Mouse (Mus musculus): ENCODE results near the gene Pex11g. TPM values are rescaled to one million over a fixed set of nuclear protein-coding genes. Genes with fewer than 3 reads are reported as not detected.
A peak's percentile ranks its signal among the peaks of the same experiment; 100 is the strongest.

Pex11g gene
- polyA plus RNA-seq, 1 experiment from 2014 or later: 4.5 TPM

DNA sequence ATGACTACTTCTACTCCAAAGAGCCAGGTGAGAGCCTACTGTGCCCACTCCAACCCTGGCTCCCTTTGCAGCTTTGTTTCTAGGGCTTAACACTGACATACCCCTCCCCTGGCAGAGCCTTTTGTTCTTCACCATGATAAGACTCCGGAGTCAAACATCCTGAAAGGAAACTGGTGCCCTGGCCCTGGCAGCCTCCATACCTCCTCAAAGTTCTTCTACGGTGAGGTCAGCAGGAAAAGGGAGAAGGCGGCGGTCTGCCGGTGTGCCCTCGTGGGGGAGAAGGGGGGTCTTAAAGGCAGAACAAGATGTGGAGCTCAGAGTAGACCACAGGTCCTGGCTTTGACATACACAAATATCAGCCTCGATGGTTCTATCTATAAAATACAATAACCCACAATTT, 16.1 kb upstream of the Pex11g start:
- H3K27me3 ChIP-seq (ENCODE audit: control insufficient read depth, insufficient read depth, low read depth, low read length): no peaks in the 10 kb centered on the region
- 89% methylated on average over 7 of the region's 7 CpGs for WGBS

DNA sequence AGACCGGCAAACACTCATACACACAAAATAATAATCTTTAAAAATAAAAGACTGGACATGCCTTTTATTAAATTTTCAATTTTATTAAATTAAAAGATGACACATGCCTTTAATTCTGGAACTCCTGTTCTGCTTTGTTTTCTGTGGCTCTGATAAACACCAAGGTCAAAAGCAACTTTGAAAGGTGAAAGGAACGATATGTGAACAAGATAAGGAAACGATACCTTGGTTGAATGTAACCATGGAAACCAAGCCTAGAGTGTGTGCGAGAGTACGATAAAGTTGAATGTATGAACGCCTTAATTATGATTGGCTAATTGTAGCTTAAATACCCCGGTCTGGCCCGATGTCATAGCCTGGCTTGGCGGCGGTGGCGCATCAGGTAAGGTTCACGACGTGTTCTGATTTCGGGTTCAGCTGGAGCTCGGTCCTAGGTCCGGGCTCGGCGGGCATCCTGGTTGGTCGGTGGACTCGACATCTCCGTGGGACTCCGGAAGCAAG, 14.8 kb upstream of the Pex11g start:
- Histone ChIP-seq H3K4me3 (ENCODE audit: low read depth, low read length) (no peak overlapping the region), H3K27ac (ENCODE audit: low read length) (no peak overlapping the region), H3K9me3 (replicated peaks; ENCODE audit: control insufficient read depth, low read length, poor library complexity, severe bottlenecking) (no peaks in the 10 kb centered on the region), H3K4me2 (ENCODE audit: low read length) (no peak overlapping the region), H3K4me1 (ENCODE audit: control insufficient read depth, insufficient read depth, low read length) (no peaks in the 10 kb centered on the region), H3K27me3 (ENCODE audit: control insufficient read depth, insufficient read depth, low read depth, low read length) (no peaks in the 10 kb centered on the region), H3K9ac (ENCODE audit: low read depth, low read length) (no peak overlapping the region), H3K36me3 (ENCODE audit: control insufficient read depth, insufficient read depth, low read length) (no peaks in the 10 kb centered on the region)
- 86% methylated on average over 22 of the region's 22 CpGs for WGBS
- ATAC-seq: no peak

More for the DNA sequence above, 16.1 kb upstream of the Pex11g start:
- H3K9ac ChIP-seq (ENCODE audit: low read depth, low read length): no peak overlapping the region
- no peaks in the 10 kb centered on the region for H3K36me3 ChIP-seq (ENCODE audit: control insufficient read depth, insufficient read depth, low read length)
- no peak for ATAC-seq
- no peak overlapping the region for H3K4me3 ChIP-seq (ENCODE audit: low read depth, low read length)
- H3K4me1 ChIP-seq (ENCODE audit: control insufficient read depth, insufficient read depth, low read length): no peaks in the 10 kb centered on the region
- no peak overlapping the region for H3K27ac ChIP-seq (ENCODE audit: low read length)
- no peak overlapping the region for H3K4me2 ChIP-seq (ENCODE audit: low read length)
- H3K9me3 ChIP-seq (replicated peaks; ENCODE audit: control insufficient read depth, low read length, poor library complexity, severe bottlenecking): no peaks in the 10 kb centered on the region

DNA sequence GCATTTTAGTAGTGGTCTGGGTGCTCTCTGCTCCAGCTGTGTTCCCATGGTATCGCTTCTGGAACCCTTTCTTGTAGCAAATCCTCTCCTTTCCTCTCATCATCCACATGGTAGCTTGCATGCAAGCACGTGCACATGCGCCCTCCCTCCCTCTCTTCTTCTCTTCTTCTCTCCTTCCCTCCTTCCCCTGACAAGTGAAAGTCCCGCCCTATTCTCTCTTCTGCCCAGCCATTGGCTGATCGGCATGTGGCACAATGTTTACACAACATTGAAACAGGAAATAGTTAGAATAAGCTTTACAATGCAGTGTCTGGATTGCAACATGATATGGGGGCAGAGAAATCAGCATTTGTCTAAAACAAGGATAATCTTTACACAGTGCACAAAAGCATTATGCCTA, 14.1 kb upstream of the Pex11g start:
- ATAC-seq: no peak
- 65% methylated on average over 5 of the region's 5 CpGs for WGBS
- no peaks in the 10 kb centered on the region for H3K9me3 ChIP-seq (replicated peaks; ENCODE audit: control insufficient read depth, low read length, poor library complexity, severe bottlenecking)

DNA sequence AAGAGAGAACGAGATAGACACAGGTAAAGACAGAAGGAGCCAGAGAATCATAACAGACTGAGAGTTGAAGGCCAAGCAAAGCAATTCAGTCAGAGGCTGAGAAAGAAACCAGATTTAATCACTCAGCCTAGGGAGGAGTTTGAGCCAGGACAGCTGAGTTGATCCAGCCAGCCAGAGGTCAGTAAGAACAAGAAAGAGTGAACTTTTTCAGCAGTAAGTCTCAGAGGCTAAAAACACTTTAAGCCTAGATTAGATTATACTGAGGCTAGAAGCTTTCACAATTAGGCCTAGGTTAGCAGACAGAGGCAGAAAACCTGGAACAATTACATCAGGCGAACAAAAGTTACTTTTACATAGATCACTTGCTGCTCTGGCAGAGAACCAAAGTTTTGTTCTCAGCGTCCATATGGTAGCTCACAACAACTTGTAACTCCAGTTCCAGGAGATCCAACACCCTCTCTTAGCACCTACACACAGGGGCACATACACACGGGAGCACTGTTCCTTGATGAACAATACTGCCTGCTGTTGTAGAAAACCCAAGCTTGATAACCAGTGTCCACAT, 12.8 kb upstream of the Pex11g start:
- H3K4me1 ChIP-seq (ENCODE audit: control insufficient read depth, insufficient read depth, low read length): no peaks in the 10 kb centered on the region
- no peak overlapping the region for H3K9ac ChIP-seq (ENCODE audit: low read depth, low read length)
- H3K27ac ChIP-seq (ENCODE audit: low read length): no peak overlapping the region
- no peaks in the 10 kb centered on the region for H3K27me3 ChIP-seq (ENCODE audit: control insufficient read depth, insufficient read depth, low read depth, low read length)
- H3K4me3 ChIP-seq (ENCODE audit: low read depth, low read length): no peak overlapping the region
- H3K4me2 ChIP-seq (ENCODE audit: low read length): no peak overlapping the region
- WGBS: 81% methylated on average over 4 of the region's 4 CpGs
- H3K9me3 ChIP-seq (replicated peaks; ENCODE audit: control insufficient read depth, low read length, poor library complexity, severe bottlenecking): no peaks in the 10 kb centered on the region
- no peaks in the 10 kb centered on the region for H3K36me3 ChIP-seq (ENCODE audit: control insufficient read depth, insufficient read depth, low read length)
- no peak for ATAC-seq

More for the DNA sequence above, 14.1 kb upstream of the Pex11g start:
- Histone ChIP-seq H3K4me2 (ENCODE audit: low read length) (no peak overlapping the region), H3K9ac (ENCODE audit: low read depth, low read length) (no peak overlapping the region), H3K27ac (ENCODE audit: low read length) (no peak overlapping the region), H3K4me3 (ENCODE audit: low read depth, low read length) (no peak overlapping the region), H3K27me3 (ENCODE audit: control insufficient read depth, insufficient read depth, low read depth, low read length) (no peaks in the 10 kb centered on the region), H3K36me3 (ENCODE audit: control insufficient read depth, insufficient read depth, low read length) (no peaks in the 10 kb centered on the region), H3K4me1 (ENCODE audit: control insufficient read depth, insufficient read depth, low read length) (no peaks in the 10 kb centered on the region)

DNA sequence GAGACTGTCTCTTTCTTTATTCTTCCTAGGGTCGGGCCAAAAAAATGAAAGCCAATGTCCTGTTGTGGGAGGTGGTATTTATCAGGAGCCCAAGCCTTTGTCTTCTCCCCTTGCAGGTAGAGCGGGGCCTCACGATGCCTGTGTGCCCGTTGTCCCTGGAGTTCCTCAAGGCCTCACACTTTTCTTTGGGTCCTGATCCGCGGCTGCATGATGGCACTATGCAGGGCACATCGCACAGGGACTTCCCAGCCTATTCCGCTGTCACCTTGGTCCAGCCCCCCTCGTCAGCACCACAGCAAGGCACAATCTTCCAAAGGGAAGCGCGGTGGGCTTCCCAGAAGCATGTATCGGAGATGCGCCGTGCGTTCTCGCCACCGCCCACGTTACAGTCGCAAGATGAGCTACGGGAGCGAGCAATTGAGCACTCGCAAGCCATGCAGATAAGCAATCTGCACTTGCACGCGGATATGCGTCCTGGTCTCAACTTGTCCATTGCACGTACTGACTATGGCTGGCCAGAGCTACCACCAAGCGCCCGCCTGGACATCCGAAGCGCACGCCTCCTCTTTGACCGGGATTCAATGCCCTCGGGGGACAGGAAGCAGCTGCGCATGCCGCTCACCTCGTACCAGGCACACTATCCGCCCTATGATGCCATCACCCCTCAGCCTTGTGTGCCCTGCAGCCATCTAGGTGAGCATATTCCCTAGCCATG, 8.4 kb upstream of the Pex11g start:
- no peaks in the 10 kb centered on the region for H3K9me3 ChIP-seq (replicated peaks; ENCODE audit: control insufficient read depth, low read length, poor library complexity, severe bottlenecking)
- peak overlapping the region; percentile 43 for H3K9ac ChIP-seq (ENCODE audit: low read depth, low read length)
- no peaks in the 10 kb centered on the region for H3K4me1 ChIP-seq (ENCODE audit: control insufficient read depth, insufficient read depth, low read length)
- ATAC-seq: peak; percentile 64
- no peaks in the 10 kb centered on the region for H3K27me3 ChIP-seq (ENCODE audit: control insufficient read depth, insufficient read depth, low read depth, low read length)
- H3K27ac ChIP-seq (ENCODE audit: low read length): no peak overlapping the region
- peak overlapping the region; percentile 52 for H3K4me2 ChIP-seq (ENCODE audit: low read length)
- no peaks in the 10 kb centered on the region for H3K36me3 ChIP-seq (ENCODE audit: control insufficient read depth, insufficient read depth, low read length)
- 26% methylated on average over 37 of the region's 37 CpGs for WGBS
- H3K4me3 ChIP-seq (ENCODE audit: low read depth, low read length): peak overlapping the region; percentile 25

DNA sequence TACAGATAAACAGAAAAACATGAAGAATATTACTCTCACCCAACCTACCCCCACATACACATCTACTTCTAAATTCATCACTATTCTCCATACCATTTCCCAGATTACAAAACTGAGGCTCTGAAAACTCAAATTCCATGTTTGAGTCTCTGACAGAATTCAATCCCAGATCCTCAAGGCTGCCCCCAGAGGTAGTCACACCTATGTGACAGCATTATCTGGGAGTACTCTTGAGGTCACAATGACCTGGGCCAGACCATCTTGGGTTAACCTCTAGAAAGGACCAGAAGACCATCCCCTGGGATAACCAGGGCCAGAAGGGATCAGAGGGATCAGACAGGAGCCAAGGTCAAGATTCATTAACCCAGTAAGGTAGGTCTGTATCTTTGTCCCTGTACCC, 3.1 kb upstream of the Pex11g start, which contains the start of gene Tex45:
Tex45 (plus strand) TSS at position 301 of the 400 bp plus-strand sequence.
- no peaks in the 10 kb centered on the region for H3K27me3 ChIP-seq (ENCODE audit: control insufficient read depth, insufficient read depth, low read depth, low read length)
- no peaks in the 10 kb centered on the region for H3K36me3 ChIP-seq (ENCODE audit: control insufficient read depth, insufficient read depth, low read length)
- ATAC-seq: no peak
- peaks cover 15% of the 10 kb centered on the region for H3K4me1 ChIP-seq (ENCODE audit: control insufficient read depth, insufficient read depth, low read length)
- H3K9me3 ChIP-seq (replicated peaks; ENCODE audit: control insufficient read depth, low read length, poor library complexity, severe bottlenecking): no peaks in the 10 kb centered on the region
- H3K4me3 ChIP-seq (ENCODE audit: low read depth, low read length): no peak within 1 kb of the TSS
- H3K4me2 ChIP-seq (ENCODE audit: low read length): no peak within 1 kb of the TSS
- H3K27ac ChIP-seq (ENCODE audit: low read length): no peak within 1 kb of the TSS
- no peak within 1 kb of the TSS for H3K9ac ChIP-seq (ENCODE audit: low read depth, low read length)

DNA sequence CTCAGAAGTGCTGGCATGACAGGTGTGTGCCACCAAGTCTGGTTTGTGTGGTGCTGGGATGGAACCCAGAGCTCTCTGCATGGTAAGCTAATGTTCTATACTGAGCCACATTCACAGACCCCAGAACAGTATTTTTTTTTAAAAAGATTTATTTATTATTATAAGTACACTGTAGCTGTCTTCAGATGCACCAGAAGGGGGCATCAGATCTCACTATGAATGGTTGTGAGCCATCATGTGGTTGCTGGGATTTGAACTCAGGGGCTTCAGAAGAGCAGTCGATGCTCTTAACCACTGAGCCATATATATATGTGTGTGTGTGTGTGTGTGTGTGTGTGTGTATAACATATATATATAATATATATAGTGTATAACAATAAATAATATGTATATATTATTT, 1.4 kb upstream of the Pex11g start:
- no peak for ATAC-seq
- H3K36me3 ChIP-seq (ENCODE audit: control insufficient read depth, insufficient read depth, low read length): no peaks in the 10 kb centered on the region
- H3K4me3 ChIP-seq (ENCODE audit: low read depth, low read length): no peak overlapping the region
- no peak overlapping the region for H3K4me2 ChIP-seq (ENCODE audit: low read length)
- H3K4me1 ChIP-seq (ENCODE audit: control insufficient read depth, insufficient read depth, low read length): peaks cover 15% of the 10 kb centered on the region
- H3K9me3 ChIP-seq (replicated peaks; ENCODE audit: control insufficient read depth, low read length, poor library complexity, severe bottlenecking): no peaks in the 10 kb centered on the region
- WGBS: 81% methylated on average over 1 of the region's 1 CpGs
- H3K27me3 ChIP-seq (ENCODE audit: control insufficient read depth, insufficient read depth, low read depth, low read length): no peaks in the 10 kb centered on the region
- H3K27ac ChIP-seq (ENCODE audit: low read length): no peak overlapping the region
- H3K9ac ChIP-seq (ENCODE audit: low read depth, low read length): no peak overlapping the region

DNA sequence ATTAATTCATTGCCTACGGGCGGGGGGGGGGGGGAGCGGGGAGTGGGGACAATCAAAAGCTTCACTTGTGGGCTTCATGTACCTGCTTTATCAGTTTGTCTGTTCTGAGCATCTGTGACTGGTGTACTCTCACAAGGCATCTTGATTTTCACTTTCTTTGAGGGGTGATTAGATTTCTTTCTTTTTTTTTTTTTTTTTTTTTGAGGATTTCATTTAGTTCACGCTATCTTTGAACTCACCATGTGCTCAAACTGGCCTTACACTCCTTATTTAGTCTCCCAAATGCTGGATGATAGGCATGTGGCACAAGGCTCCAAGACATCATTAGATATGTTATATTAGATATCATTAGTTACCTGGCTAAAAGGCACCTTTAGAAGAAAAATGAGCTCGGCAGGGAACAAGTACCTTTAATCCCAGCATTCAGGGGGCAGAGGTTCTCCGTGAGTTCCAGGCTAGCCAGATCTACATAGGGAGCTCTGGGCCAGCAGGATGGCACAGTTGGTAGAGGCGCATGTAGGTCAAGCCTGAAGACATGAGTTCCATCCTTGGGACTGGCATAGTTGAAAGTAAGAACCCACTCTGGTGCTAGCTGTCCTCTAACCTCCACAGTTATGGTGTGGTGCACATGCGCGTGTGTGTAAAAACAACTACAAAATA, 536 bp upstream of the Pex11g start:
- Histone ChIP-seq H3K4me1 (ENCODE audit: control insufficient read depth, insufficient read depth, low read length) (peaks cover 15% of the 10 kb centered on the region), H3K36me3 (ENCODE audit: control insufficient read depth, insufficient read depth, low read length) (no peaks in the 10 kb centered on the region), H3K27me3 (ENCODE audit: control insufficient read depth, insufficient read depth, low read depth, low read length) (no peaks in the 10 kb centered on the region), H3K9ac (ENCODE audit: low read depth, low read length) (peak overlapping the region; percentile 66), H3K27ac (ENCODE audit: low read length) (peak overlapping the region; percentile 87), H3K4me2 (ENCODE audit: low read length) (peak overlapping the region; percentile 72), H3K9me3 (replicated peaks; ENCODE audit: control insufficient read depth, low read length, poor library complexity, severe bottlenecking) (no peaks in the 10 kb centered on the region), H3K4me3 (ENCODE audit: low read depth, low read length) (peak overlapping the region; percentile 50)
- ATAC-seq: peak; percentile 19; the same call in 1 of the 2 replicates
- 46% methylated on average over 9 of the region's 9 CpGs for WGBS

DNA sequence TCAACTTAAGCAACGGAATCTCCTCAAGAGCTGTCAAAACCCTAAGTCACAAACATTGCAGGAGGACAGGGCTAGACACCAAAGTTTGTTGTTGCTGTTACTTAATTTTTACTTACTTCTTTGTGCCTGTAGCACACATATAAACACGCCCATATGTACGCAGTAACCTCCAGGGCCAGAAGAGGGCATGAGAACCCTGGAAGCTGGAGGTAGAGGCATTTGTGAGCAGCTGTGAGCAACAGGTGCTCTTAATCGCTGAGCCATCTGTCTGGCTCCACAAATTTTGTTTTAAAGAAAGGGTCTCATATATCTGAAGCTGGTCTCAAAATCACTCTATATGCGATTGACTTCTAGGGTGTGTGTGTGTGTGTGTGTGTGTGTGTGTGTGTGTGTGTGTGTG, 3.2 kb downstream of the Pex11g start:
- WGBS: 55% methylated on average over 5 of the region's 5 CpGs

More for the DNA sequence above, 3.2 kb downstream of the Pex11g start:
- H3K27ac ChIP-seq (ENCODE audit: low read length): no peak overlapping the region
- H3K4me2 ChIP-seq (ENCODE audit: low read length): no peak overlapping the region
- no peaks in the 10 kb centered on the region for H3K9me3 ChIP-seq (replicated peaks; ENCODE audit: control insufficient read depth, low read length, poor library complexity, severe bottlenecking)
- ATAC-seq: no peak
- no peak overlapping the region for H3K9ac ChIP-seq (ENCODE audit: low read depth, low read length)
- H3K4me3 ChIP-seq (ENCODE audit: low read depth, low read length): no peak overlapping the region
- no peaks in the 10 kb centered on the region for H3K27me3 ChIP-seq (ENCODE audit: control insufficient read depth, insufficient read depth, low read depth, low read length)
- no peaks in the 10 kb centered on the region for H3K36me3 ChIP-seq (ENCODE audit: control insufficient read depth, insufficient read depth, low read length)
- H3K4me1 ChIP-seq (ENCODE audit: control insufficient read depth, insufficient read depth, low read length): peaks cover 15% of the 10 kb centered on the region

All from midbrain, embryonic 16.5 days (tissue).